8 mouse cellular contexts compared by ENCODE assay signal in genomic region chr2:71629301-71630142, GRCm38 (mm10).
DNase-seq lines count a peak whose midpoint lies in the region; ATAC-seq lines count a peak whose summit lies in the region.

No protein-coding gene starts in this region.

- H3K27me3 ChIP-seq in embryonic facial prominence, embryonic 10.5 days (replicated peaks; ENCODE audit: low read depth, poor library complexity, severe bottlenecking) = peaks cover 43% of the 10 kb centered on the region
- H3K27me3 ChIP-seq in midbrain, embryonic 16.5 days (ENCODE audit: control insufficient read depth, insufficient read depth, low read depth, low read length) = no peaks in the 10 kb centered on the region

- H3K4me1 ChIP-seq in embryonic facial prominence, embryonic 10.5 days = peaks cover 46% of the 10 kb centered on the region
- peaks cover 33% of the 10 kb centered on the region for H3K4me1 ChIP-seq in midbrain, embryonic 16.5 days (ENCODE audit: control insufficient read depth, insufficient read depth, low read length)

- ATAC-seq in midbrain, embryonic 16.5 days = peak; percentile 47
- ATAC-seq in inflammation-experienced regulatory T-cells, adult 6 months = no peak

- under 1% methylated on average over 43 of the region's 43 CpGs for WGBS in embryonic facial prominence, embryonic 10.5 days
- WGBS in midbrain, embryonic 16.5 days = under 1% methylated on average over 43 of the region's 43 CpGs

- intact Hi-C loops in heart, postnatal 10 days (cut with DNase I) = no loop called here
- intact Hi-C loops in left cerebral cortex, postnatal 25 days (cut with DNase I) = no loop called here

- no peaks in the 10 kb centered on the region for H3K9me3 ChIP-seq in embryonic facial prominence, embryonic 10.5 days
- no peaks in the 10 kb centered on the region for H3K9me3 ChIP-seq in midbrain, embryonic 16.5 days (replicated peaks; ENCODE audit: control insufficient read depth, low read length, poor library complexity, severe bottlenecking)

- peak overlapping the region; percentile 60 for H3K27ac ChIP-seq in embryonic facial prominence, embryonic 10.5 days (replicated peaks)
- H3K27ac ChIP-seq in midbrain, embryonic 16.5 days (ENCODE audit: low read length) = peak overlapping the region; percentile 71

- H3K4me2 ChIP-seq in midbrain, embryonic 16.5 days (ENCODE audit: low read length) = peak overlapping the region; percentile 77

- no peaks in the 10 kb centered on the region for H3K36me3 ChIP-seq in embryonic facial prominence, embryonic 10.5 days (replicated peaks)
- no peaks in the 10 kb centered on the region for H3K36me3 ChIP-seq in midbrain, embryonic 16.5 days (ENCODE audit: control insufficient read depth, insufficient read depth, low read length)

- DNase-seq in left cerebral cortex, adult 18-20 months (ENCODE audit: low spot score in 2 of 2) = peak; percentile 56 to 74
- no peak for DNase-seq in left cerebral cortex, adult 11 months (ENCODE audit: low spot score)
- peak; percentile 56 for DNase-seq in embryonic facial prominence, embryonic 10.5 days (ENCODE audit: low spot score)
- DNase-seq in heart, postnatal 10 days = peak; percentile 22 to 38
- peak; percentile 67 to 70 for DNase-seq in left cerebral cortex, postnatal 25 days (ENCODE audit: low spot score in 2 of 2)
- no peak for DNase-seq in testis, postnatal 14 days (ENCODE audit: low spot score)

- H3K4me3 ChIP-seq in embryonic facial prominence, embryonic 10.5 days = peak overlapping the region; percentile 54
- peak overlapping the region; percentile 44 for H3K4me3 ChIP-seq in midbrain, embryonic 16.5 days (ENCODE audit: low read depth, low read length)

- peak overlapping the region; percentile 71 for H3K9ac ChIP-seq in midbrain, embryonic 16.5 days (ENCODE audit: low read depth, low read length)

Comparison
In these comparisons a context has a peak if more than half of its experiments do, and no peak if none do; other contexts are left out.
1. DNase-seq: peak in left cerebral cortex, adult 18-20 months (2 of 2), embryonic facial prominence, embryonic 10.5 days (single experiment), heart, postnatal 10 days (2 of 2) and left cerebral cortex, postnatal 25 days (2 of 2); none in left cerebral cortex, adult 11 months (single experiment) and testis, postnatal 14 days (single experiment).